Mouse (Mus musculus) A20 (cell line): Measurements from ENCODE around the gene Rasgrp1.

ENCODE experiments used
- DNase-seq: peaks from one replicate; pipeline ENCODE4 v3.0.0-alpha.2; 2011; ENCODE audit warnings: low read depth, low spot score

The Rasgrp1 gene

GRCm38 (mm10) chr2:117331634-117332033 lies 11.2 kb downstream of the Rasgrp1 start:
- peak; percentile 68 for DNase-seq

GRCm38 (mm10) chr2:117328521-117329285 lies 14.1 kb downstream of the Rasgrp1 start:
- peak; percentile 84 for DNase-seq

GRCm38 (mm10) chr2:117322399-117322798 lies 20.4 kb downstream of the Rasgrp1 start:
- DNase-seq, result no peak

GRCm38 (mm10) chr2:117321231-117321630 lies 21.6 kb downstream of the Rasgrp1 start:
- no peak for DNase-seq

GRCm38 (mm10) chr2:117318991-117319390 lies 23.8 kb downstream of the Rasgrp1 start:
- DNase-seq, result no peak

GRCm38 (mm10) chr2:117313586-117314235 lies 29.1 kb downstream of the Rasgrp1 start:
- no peak for DNase-seq

GRCm38 (mm10) chr2:117312441-117312895 lies 30.3 kb downstream of the Rasgrp1 start:
- no peak for DNase-seq

- no peak for DNase-seq
Observed at GRCm38 (mm10) chr2:117312030-117312429, 30.8 kb downstream of the Rasgrp1 start.

GRCm38 (mm10) chr2:117311349-117311748 lies 31.5 kb downstream of the Rasgrp1 start:
- DNase-seq, result no peak

GRCm38 (mm10) chr2:117309046-117309445 lies 33.8 kb downstream of the Rasgrp1 start:
- no peak for DNase-seq

GRCm38 (mm10) chr2:117307959-117308358 lies 34.8 kb downstream of the Rasgrp1 start:
- no peak for DNase-seq

GRCm38 (mm10) chr2:117304941-117305340 lies 37.9 kb downstream of the Rasgrp1 start:
- DNase-seq, result no peak

GRCm38 (mm10) chr2:117303391-117304350 lies 39.1 kb downstream of the Rasgrp1 start:
- DNase-seq, result peak; percentile 89

GRCm38 (mm10) chr2:117299596-117300448 lies 43.0 kb downstream of the Rasgrp1 start:
- DNase-seq, result no peak

- no peak for DNase-seq
Observed at GRCm38 (mm10) chr2:117288291-117288690, 54.5 kb downstream of the Rasgrp1 start.

- peak; percentile 72 for DNase-seq
Observed at GRCm38 (mm10) chr2:117263786-117264408, 78.9 kb downstream of the Rasgrp1 start.

GRCm38 (mm10) chr2:117262184-117262583 lies 80.6 kb downstream of the Rasgrp1 start:
- DNase-seq, result no peak

GRCm38 (mm10) chr2:117257617-117258016 lies 85.2 kb downstream of the Rasgrp1 start:
- DNase-seq, result no peak

- DNase-seq, result no peak
Observed at GRCm38 (mm10) chr2:117255415-117255814, 87.4 kb downstream of the Rasgrp1 start.

- no peak for DNase-seq
Observed at GRCm38 (mm10) chr2:117250001-117250510, 92.7 kb downstream of the Rasgrp1 start.
